Mouse (Mus musculus) CH12.LX (cell line): ENCODE data around the gene Wipi2. TPM values are rescaled to one million over a fixed set of nuclear protein-coding genes. Genes with fewer than 3 reads are reported as not detected.

ENCODE experiments used
- DNase-seq: peaks from one replicate; pipeline ENCODE4 v3.0.0-alpha.2; 2013; ENCODE audit errors: extremely low read depth
- H3K27ac ChIP-seq: 2 replicates; pipeline ENCODE4 v1.5.1; 2012; ENCODE audit warnings: low read depth, mild to moderate bottlenecking, control low read depth, moderate library complexity; ENCODE audit not compliant: insufficient read depth
- H3K27me3 ChIP-seq: replicated peaks from 2 replicates; pipeline ENCODE3; 2012; ENCODE audit warnings: inconsistent platforms
- H3K36me3 ChIP-seq, 2 experiments: replicated peaks in 1 of 2; 2 replicates each; pipeline versions ENCODE3 to v1.6.1; 2012; ENCODE audit warnings: inconsistent platforms in 1 of 2, low read length in 1 of 2, mild to moderate bottlenecking in 1 of 2, mixed read lengths in 1 of 2, moderate library complexity in 1 of 2; ENCODE audit not compliant: control insufficient read depth in 1 of 2, insufficient read depth in 1 of 2
- H3K4me1 ChIP-seq, 2 experiments: 2 replicates each; pipeline ENCODE4 v1.6.1; 2012; ENCODE audit warnings: inconsistent platforms in 1 of 2, moderate library complexity in 1 of 2; ENCODE audit not compliant: insufficient read depth in 2 of 2, control insufficient read depth in 1 of 2
- H3K4me2 ChIP-seq: 2 replicates; pipeline ENCODE4 v1.6.1; 2012; ENCODE audit warnings: low read depth, mild to moderate bottlenecking, control low read depth; ENCODE audit not compliant: poor library complexity, insufficient read depth, severe bottlenecking
- H3K4me3 ChIP-seq, 3 experiments: fragments of 150-350 bp in 1 of 3; sonication (generic) in 1 of 3; replicated peaks in 1 of 3; 2 replicates each; pipeline versions ENCODE3 to v1.5.1; 2011 to 2012; ENCODE audit warnings: low read depth in 2 of 3, low read length in 2 of 3, mild to moderate bottlenecking in 2 of 3, moderate library complexity in 2 of 3, control low read depth in 1 of 3, improper control_type of control experiment in 1 of 3, inconsistent platforms in 1 of 3, mixed read lengths in 1 of 3; ENCODE audit not compliant: poor library complexity in 1 of 3
- H3K79me2 ChIP-seq: replicated peaks from 2 replicates; pipeline ENCODE4 v1.6.1; 2012; ENCODE audit warnings: mild to moderate bottlenecking, moderate library complexity; ENCODE audit not compliant: control insufficient read depth, poor library complexity, insufficient read depth, severe bottlenecking; ENCODE audit errors: extremely low read depth
- H3K9ac ChIP-seq: 2 replicates; pipeline ENCODE4 v1.6.1; 2012; ENCODE audit warnings: low read depth, mild to moderate bottlenecking, control low read depth, moderate library complexity; ENCODE audit not compliant: insufficient read depth
- H3K9me3 ChIP-seq: replicated peaks from 2 replicates; pipeline ENCODE3; 2012; ENCODE audit warnings: low read length, inconsistent platforms, mixed read lengths
- BHLHE40 ChIP-seq: IDR thresholded peaks from 2 replicates; pipeline ENCODE4 v1.6.1; 2011; ENCODE audit warnings: mild to moderate bottlenecking, low read depth, low read length, improper control_type of control experiment
- CHD2 ChIP-seq: IDR thresholded peaks from 2 replicates; pipeline ENCODE4 v1.6.1; 2011; ENCODE audit warnings: low read length, improper control_type of control experiment
- CTCF ChIP-seq, 2 experiments: IDR thresholded peaks in 1 of 2; conservative IDR thresholded peaks in 1 of 2; 2 replicates each; pipeline ENCODE4 v1.5.1; 2011 to 2012; ENCODE audit warnings: low read depth in 2 of 2, low read length in 2 of 2, improper control_type of control experiment in 1 of 2, inconsistent platforms in 1 of 2, mild to moderate bottlenecking in 1 of 2, moderate library complexity in 1 of 2
- E2F4 ChIP-seq: IDR thresholded peaks from 2 replicates; pipeline ENCODE4 v1.6.1; 2011; ENCODE audit warnings: low read depth, low read length, improper control_type of control experiment; ENCODE audit not compliant: insufficient replicate concordance
- ELF1 ChIP-seq: IDR thresholded peaks from 2 replicates; pipeline ENCODE4 v1.6.1; 2014; ENCODE audit warnings: low read depth, mild to moderate bottlenecking, inconsistent platforms, low read length, improper control_type of control experiment
- EP300 ChIP-seq: IDR thresholded peaks from 2 replicates; pipeline ENCODE4 v1.6.1; 2011; ENCODE audit warnings: low read length, improper control_type of control experiment
- ETS1 ChIP-seq: conservative IDR thresholded peaks from 2 replicates; pipeline ENCODE4 v1.6.1; 2012; ENCODE audit warnings: low read depth, mild to moderate bottlenecking, inconsistent platforms, low read length, improper control_type of control experiment, moderate library complexity
- GABPA ChIP-seq: IDR thresholded peaks from 2 replicates; pipeline ENCODE4 v1.6.1; 2012; ENCODE audit warnings: low read depth, low read length, improper control_type of control experiment, inconsistent platforms; ENCODE audit not compliant: insufficient replicate concordance
- HCFC1 ChIP-seq: IDR thresholded peaks from 2 replicates; pipeline ENCODE4 v1.6.1; 2012; ENCODE audit warnings: low read depth, mild to moderate bottlenecking, inconsistent platforms, low read length, improper control_type of control experiment
- KAT2A ChIP-seq: IDR thresholded peaks from 2 replicates; pipeline ENCODE4 v1.6.1; 2012; ENCODE audit warnings: low read length, improper control_type of control experiment, inconsistent platforms; ENCODE audit not compliant: insufficient replicate concordance
- MAX ChIP-seq: IDR thresholded peaks from 2 replicates; pipeline ENCODE4 v1.6.1; 2011; ENCODE audit warnings: low read length, improper control_type of control experiment
- MAZ ChIP-seq: IDR thresholded peaks from 2 replicates; pipeline ENCODE4 v1.6.1; 2012; ENCODE audit warnings: low read depth, mild to moderate bottlenecking, inconsistent platforms, low read length, improper control_type of control experiment, moderate library complexity
- MEF2A ChIP-seq: IDR thresholded peaks from 2 replicates; pipeline ENCODE4 v1.6.1; 2014; ENCODE audit warnings: low read depth, mild to moderate bottlenecking, inconsistent platforms, low read length, improper control_type of control experiment, borderline replicate concordance
- MYC ChIP-seq: IDR thresholded peaks from 2 replicates; pipeline ENCODE4 v1.6.1; 2011; ENCODE audit warnings: low read depth, mild to moderate bottlenecking, improper control_type of control experiment, low read length
- POLR2A ChIP-seq: IDR thresholded peaks from 2 replicates; pipeline ENCODE4 v1.6.1; 2011; ENCODE audit warnings: low read depth, mild to moderate bottlenecking, improper control_type of control experiment, low read length
- POLR2AphosphoS2 ChIP-seq: IDR thresholded peaks from 2 replicates; pipeline ENCODE4 v1.6.1; 2011; ENCODE audit warnings: low read depth, low read length, improper control_type of control experiment
- RAD21 ChIP-seq: IDR thresholded peaks from 2 replicates; pipeline ENCODE4 v1.6.1; 2011; ENCODE audit warnings: low read depth, mild to moderate bottlenecking, low read length, improper control_type of control experiment, moderate library complexity
- SIN3A ChIP-seq: IDR thresholded peaks from 2 replicates; pipeline ENCODE4 v1.6.1; 2012; ENCODE audit warnings: low read length, improper control_type of control experiment, inconsistent platforms
- SMC3 ChIP-seq: IDR thresholded peaks from 2 replicates; pipeline ENCODE4 v1.6.1; 2011; ENCODE audit warnings: low read depth, low read length, improper control_type of control experiment
- TCF12 ChIP-seq: IDR thresholded peaks from 2 replicates; pipeline ENCODE4 v1.6.1; 2014; ENCODE audit warnings: low read depth, mild to moderate bottlenecking, inconsistent platforms, low read length, improper control_type of control experiment
- UBTF ChIP-seq: IDR thresholded peaks from 2 replicates; pipeline ENCODE4 v1.6.1; 2012; ENCODE audit warnings: low read depth, mild to moderate bottlenecking, inconsistent platforms, low read length, improper control_type of control experiment, moderate library complexity
- ZMIZ1 ChIP-seq: IDR thresholded peaks from 2 replicates; pipeline ENCODE4 v1.6.1; 2012; ENCODE audit warnings: low read depth, mild to moderate bottlenecking, inconsistent platforms, low read length, improper control_type of control experiment
- ZNF384 ChIP-seq: IDR thresholded peaks from 2 replicates; pipeline ENCODE4 v1.6.1; 2012; ENCODE audit warnings: low read depth, low read length, improper control_type of control experiment, inconsistent platforms
- dilution Hi-C: fragments of 300-500 bp; cut with MboI; formaldehyde crosslinking; loops from 2 replicates; pipeline ENCODE4 v1.14.3; 2020; ENCODE audit warnings: low sequenced_read_pairs; ENCODE audit not compliant: extremely low pct_unique_long_range_greater_than_20kb, extremely low pct_ligation_motif_present
- in situ Hi-C: fragments of 300-500 bp; cut with MboI; formaldehyde crosslinking; loops from 3 replicates; pipeline ENCODE4 v1.14.3; 2019; ENCODE audit warnings: low sequenced_read_pairs, low pct_ligation_motif_present, low pct_unique_long_range_greater_than_20kb, mixed read lengths
- polyA plus RNA-seq: library from polyadenylated mRNA; unstranded; fragments of >175 nt; gene quantifications from 2 replicates; pipeline ENCODE4 v1.2.1, GENCODE M21; 2012; ENCODE audit warnings: low read depth; ENCODE audit not compliant: insufficient read length
- total RNA-seq, 2 experiments: library from RNA; depleted of rRNA; stranded (reverse); fragments of 300-350 nt in 1 of 2; fragments of >200 nt in 1 of 2; gene quantifications; 2 replicates each; pipeline ENCODE4 v1.2.3; 2012 to 2014

Gene Wipi2
- total and polyA plus RNA-seq, 3 experiments: 38.0 to 47.4 (median 43.4) TPM

DNA sequence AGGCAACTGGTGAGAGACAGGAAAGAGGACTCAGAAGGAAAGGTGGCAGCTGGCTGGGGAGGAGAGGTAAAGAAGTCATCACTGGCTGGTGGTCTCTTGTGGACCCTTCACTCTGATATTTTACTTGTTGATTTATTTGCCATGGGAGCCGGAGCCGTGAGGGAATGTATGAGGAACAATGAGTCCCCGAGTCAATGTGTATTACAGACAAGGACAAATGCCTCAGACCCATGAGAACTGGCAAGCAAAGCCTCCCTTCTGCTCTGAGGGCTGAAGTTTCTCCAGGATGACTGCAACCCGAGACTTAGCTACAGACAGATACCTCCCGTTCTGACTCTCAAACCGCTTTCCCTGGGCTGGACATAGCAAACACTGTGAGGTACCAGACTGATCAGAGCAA, 11.2 kb upstream of the Wipi2 start:
- no peak overlapping the region for H3K27ac ChIP-seq
- TF ChIP-seq EP300: no peak
- TF ChIP-seq ETS1: no peak
- no peak for TF ChIP-seq GABPA
- TF ChIP-seq CTCF (conservative IDR thresholded peaks at IDR 0.05 in 1 of 2, IDR thresholded peaks at IDR 0.05 in 1 of 2; ENCODE audit: low read depth in 2 of 2, low read length in 2 of 2): no peak
- TF ChIP-seq SIN3A: no peak
- no peak for TF ChIP-seq MAX
- TF ChIP-seq CHD2: no peak
- TF ChIP-seq ZMIZ1: no peak
- no peak for TF ChIP-seq ELF1
- no peak for TF ChIP-seq HCFC1
- TF ChIP-seq E2F4: no peak
- TF ChIP-seq MEF2A: no peak
- no peak for TF ChIP-seq BHLHE40
- TF ChIP-seq, all 38 proteins: peak for 0
- dilution Hi-C loops: no loop called here

DNA sequence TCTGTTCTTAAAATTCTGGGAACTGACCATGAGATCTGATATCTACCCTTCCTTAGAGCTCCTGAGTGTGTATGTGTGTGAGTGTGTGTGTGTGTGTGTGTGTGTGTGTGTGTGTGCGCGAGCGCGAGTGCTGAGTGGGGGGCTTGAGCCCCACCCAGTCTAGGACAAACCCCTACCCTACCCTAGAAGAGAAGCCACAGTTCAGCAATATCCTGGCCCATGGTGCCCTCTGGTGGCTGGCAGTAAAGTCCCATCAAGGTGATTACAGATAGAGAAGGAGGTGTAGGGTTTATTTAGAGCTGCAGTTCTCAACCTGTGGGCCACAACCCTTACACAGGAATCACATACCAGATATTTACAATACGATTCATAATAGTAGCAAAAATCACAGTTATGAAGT, 7.6 kb upstream of the Wipi2 start:
- no peaks in the 10 kb centered on the region for H3K4me1 ChIP-seq
- dilution Hi-C loops (no loop called here), in situ Hi-C loops (loop anchor here (5.0 to 10.0 kb wide), 2 partner anchors 113 to 135 kb away; no protein-coding TSS in a partner anchor)
- H3K4me2 ChIP-seq: no peak overlapping the region
- H3K36me3 ChIP-seq: no peaks in the 10 kb centered on the region
- H3K79me2 ChIP-seq: no peaks in the 10 kb centered on the region
- TF ChIP-seq TCF12 (no peak), ZNF384 (no peak), GABPA (no peak), MAZ (no peak), CTCF (conservative IDR thresholded peaks at IDR 0.05 in 1 of 2, IDR thresholded peaks at IDR 0.05 in 1 of 2; ENCODE audit: low read depth in 2 of 2, low read length in 2 of 2) (peak; percentile 39 to 87; a peak in 3 of 4 replicates), RAD21 (peak; percentile 83), SMC3 (peak; percentile 85), KAT2A (no peak), POLR2A (no peak), POLR2AphosphoS2 (no peak), HCFC1 (no peak), UBTF (no peak), MYC (no peak)
- H3K9me3 ChIP-seq: peaks cover 10% of the 10 kb centered on the region
- H3K27me3 ChIP-seq: peaks cover 56% of the 10 kb centered on the region
- no peak overlapping the region for H3K9ac ChIP-seq
- no peak overlapping the region for H3K27ac ChIP-seq
- no peak overlapping the region for H3K4me3 ChIP-seq
- DNase-seq: peak; percentile 32

More for the DNA sequence above, 11.2 kb upstream of the Wipi2 start:
- in situ Hi-C loops: loop anchor here (5.0 kb wide), 1 partner anchor 109 kb away; no protein-coding TSS in a partner anchor
- H3K79me2 ChIP-seq: no peaks in the 10 kb centered on the region
- peaks cover 64% of the 10 kb centered on the region for H3K27me3 ChIP-seq
- H3K4me3 ChIP-seq: no peak overlapping the region
- H3K9ac ChIP-seq: no peak overlapping the region
- H3K36me3 ChIP-seq: no peaks in the 10 kb centered on the region
- peaks cover 8% of the 10 kb centered on the region for H3K9me3 ChIP-seq
- no peak overlapping the region for H3K4me2 ChIP-seq
- H3K4me1 ChIP-seq: no peaks in the 10 kb centered on the region
- no peak for DNase-seq
